10 mouse cellular contexts compared by ENCODE assay signal in genomic region chr17:85621505-85622310, GRCm38 (mm10). TPM values are rescaled to one million over a fixed set of nuclear protein-coding genes. Genes with fewer than 3 reads are reported as not detected.
DNase-seq lines count a peak whose midpoint lies in the region; ATAC-seq lines count a peak whose summit lies in the region.
"Had no signal": no experiment of that assay in that cellular context is flagged by ENCODE, and none has a peak within 500 bp of the region (broad histone marks: within the 10 kb centered on the region; RNA-seq: fewer than 3 reads in every experiment).

No protein-coding gene starts in this region.

- H3K4me1 ChIP-seq in heart, embryonic 16.5 days (ENCODE audit: control insufficient read depth, insufficient read depth, low read length): peaks cover 17% of the 10 kb centered on the region

- H3K36me3 ChIP-seq in heart, embryonic 16.5 days (ENCODE audit: control insufficient read depth, insufficient read depth): no peaks in the 10 kb centered on the region

- no peaks in the 10 kb centered on the region for H3K9me3 ChIP-seq in heart, embryonic 16.5 days (replicated peaks; ENCODE audit: control insufficient read depth, low read length)

- peak overlapping the region; percentile 56 for H3K4me2 ChIP-seq in heart, embryonic 16.5 days (ENCODE audit: low read depth, low read length)

- peak overlapping the region; percentile 37 for H3K4me3 ChIP-seq in heart, embryonic 16.5 days (ENCODE audit: low read length)

- no peak for DNase-seq in heart, postnatal 4 days
- DNase-seq in embryo, embryonic 11 days: peak; percentile 64
- peak; percentile 10 for DNase-seq in induced T-regulatory cell, adult 2 months (ENCODE audit: low read depth)
- peak; percentile 76 for DNase-seq in neural tube, embryonic 10.5 days (ENCODE audit: extremely low spot score, low spot score)
- DNase-seq in urinary bladder, postnatal 4 days (ENCODE audit: low spot score in 2 of 2): no peak
- no peak for DNase-seq in layer of hippocampus, postnatal 36 days

- ATAC-seq in heart, embryonic 16.5 days (replicated peaks; ENCODE audit: extremely low read depth, insufficient read depth, low FRiP score): no peak
- ATAC-seq in erythroid progenitor cell, adult 5-6 weeks (replicated peaks; ENCODE audit: low FRiP score, poor library complexity, severe bottlenecking): no peak

- H3K9ac ChIP-seq in heart, embryonic 16.5 days (ENCODE audit: low read length): no peak overlapping the region

- WGBS in heart, embryonic 16.5 days: under 1% methylated on average over 67 of the region's 67 CpGs

- peaks cover 93% of the 10 kb centered on the region for H3K27me3 ChIP-seq in heart, embryonic 16.5 days (ENCODE audit: control insufficient read depth, insufficient read depth, low read length)

- no peak overlapping the region for H3K27ac ChIP-seq in heart, embryonic 16.5 days (ENCODE audit: low read length)

RNA-seq across cellular contexts. Expression of gene Six3, which starts 8.3 kb away (rescaled TPM):
- not detected in 2 replicates for polyA plus RNA-seq in heart, embryonic 16.5 days (2015; fragmentation: Nextera tagmentation; extraction: Ambion mirVana)
- total RNA-seq in heart, postnatal 4 days (2021): not detected
- under 1 TPM; 0.12 to 0.25 TPM for total RNA-seq in layer of hippocampus, postnatal 36 days (2021)
- not detected in 2 replicates for total RNA-seq in erythroid progenitor cell, adult 5-6 weeks (2015; ENCODE audit: low replicate concordance)
- total RNA-seq in erythroid progenitor cell, adult 5-6 weeks (2017; ENCODE audit: low replicate concordance): not detected in 2 replicates
- total RNA-seq: ES-E14; liver, adult 2 months had no signal
- polyA plus RNA-seq: liver, adult 2 months had no signal

Comparison
In these comparisons a context has a peak if more than half of its experiments do, and no peak if none do; other contexts are left out.
1. DNase-seq: peak in embryo, embryonic 11 days (single experiment), induced T-regulatory cell, adult 2 months (single experiment) and neural tube, embryonic 10.5 days (single experiment); none in heart, postnatal 4 days (single experiment), urinary bladder, postnatal 4 days (0 of 2) and layer of hippocampus, postnatal 36 days (0 of 2).